In genomic region chr16:73098760-73099159, GRCm38 (mm10) we compare ENCODE assay signal across 8 mouse cellular contexts.
DNase-seq lines count a peak whose midpoint lies in the region; ATAC-seq and TF ChIP-seq lines count a peak whose summit lies in the region.

No protein-coding gene starts in this region.

- H3K4me2 ChIP-seq in intestine, embryonic 14.5 days (ENCODE audit: low read length), result no peak overlapping the region
- no peak overlapping the region for H3K4me2 ChIP-seq in intestine, embryonic 15.5 days (replicated peaks)
- no peak overlapping the region for H3K4me2 ChIP-seq in hindbrain, embryonic 14.5 days (replicated peaks)
- H3K4me2 ChIP-seq in stomach, postnatal 0 days (replicated peaks; ENCODE audit: low read depth), result no peak overlapping the region

- WGBS in intestine, embryonic 14.5 days, result 32% methylated on average over 4 of the region's 4 CpGs
- 31% methylated on average over 4 of the region's 4 CpGs for WGBS in intestine, embryonic 15.5 days
- WGBS in hindbrain, embryonic 14.5 days, result 20% methylated on average over 4 of the region's 4 CpGs
- 25% methylated on average over 4 of the region's 4 CpGs for WGBS in stomach, postnatal 0 days
- WGBS in heart, embryonic 10.5 days, result 17% methylated on average over 4 of the region's 4 CpGs

- no peaks in the 10 kb centered on the region for H3K36me3 ChIP-seq in intestine, embryonic 14.5 days (ENCODE audit: control insufficient read depth, insufficient read depth, low read length)
- H3K36me3 ChIP-seq in intestine, embryonic 15.5 days, result no peaks in the 10 kb centered on the region
- H3K36me3 ChIP-seq in hindbrain, embryonic 14.5 days (replicated peaks; ENCODE audit: control insufficient read depth, insufficient read depth), result no peaks in the 10 kb centered on the region
- H3K36me3 ChIP-seq in stomach, postnatal 0 days (ENCODE audit: control insufficient read depth, insufficient read depth, low read length), result no peaks in the 10 kb centered on the region
- no peaks in the 10 kb centered on the region for H3K36me3 ChIP-seq in heart, embryonic 10.5 days

- peak; percentile 58 for DNase-seq in intestine, embryonic 14.5 days (ENCODE audit: low spot score)
- DNase-seq in 416B (ENCODE audit: low read depth), result peak; percentile 79
- DNase-seq in brain, adult 2 months (ENCODE audit: low read depth, low spot score), result peak; percentile 76
- peak; percentile 72 for DNase-seq in hindbrain, embryonic 14.5 days (ENCODE audit: low spot score)
- peak; percentile 18 for DNase-seq in stomach, postnatal 0 days (ENCODE audit: low spot score)
- no peak for DNase-seq in heart, embryonic 10.5 days (ENCODE audit: low spot score)
- DNase-seq in gastrocnemius, postnatal 25 days, result no peak

- H3K4me3 ChIP-seq in intestine, embryonic 14.5 days (ENCODE audit: low read depth, low read length), result no peak overlapping the region
- H3K4me3 ChIP-seq in intestine, embryonic 15.5 days (replicated peaks), result no peak overlapping the region
- H3K4me3 ChIP-seq in hindbrain, embryonic 14.5 days (replicated peaks; ENCODE audit: low read length), result no peak overlapping the region
- no peak overlapping the region for H3K4me3 ChIP-seq in stomach, postnatal 0 days (ENCODE audit: low read depth, low read length)
- H3K4me3 ChIP-seq in heart, embryonic 10.5 days, result no peak overlapping the region

- no peak overlapping the region for H3K27ac ChIP-seq in intestine, embryonic 14.5 days (ENCODE audit: low read depth)
- H3K27ac ChIP-seq in intestine, embryonic 15.5 days, result no peak overlapping the region
- no peak overlapping the region for H3K27ac ChIP-seq in hindbrain, embryonic 14.5 days
- no peak overlapping the region for H3K27ac ChIP-seq in stomach, postnatal 0 days (replicated peaks)
- no peak overlapping the region for H3K27ac ChIP-seq in heart, embryonic 10.5 days

- H3K27me3 ChIP-seq in intestine, embryonic 14.5 days (replicated peaks; ENCODE audit: control insufficient read depth, insufficient read depth, low read length), result no peaks in the 10 kb centered on the region
- H3K27me3 ChIP-seq in intestine, embryonic 15.5 days (replicated peaks), result no peaks in the 10 kb centered on the region
- H3K27me3 ChIP-seq in hindbrain, embryonic 14.5 days (ENCODE audit: control insufficient read depth, insufficient read depth, low read length), result no peaks in the 10 kb centered on the region
- no peaks in the 10 kb centered on the region for H3K27me3 ChIP-seq in stomach, postnatal 0 days (ENCODE audit: control insufficient read depth, insufficient read depth, low read length)
- H3K27me3 ChIP-seq in heart, embryonic 10.5 days (ENCODE audit: insufficient read depth, poor library complexity, severe bottlenecking), result no peaks in the 10 kb centered on the region

- no peaks in the 10 kb centered on the region for H3K4me1 ChIP-seq in intestine, embryonic 14.5 days (replicated peaks; ENCODE audit: control insufficient read depth, insufficient read depth, low read length)
- H3K4me1 ChIP-seq in intestine, embryonic 15.5 days (replicated peaks), result no peaks in the 10 kb centered on the region
- 0 out of 2 replicates have a peak, but pooled peaks cover 7% of the 10 kb centered on the region for H3K4me1 ChIP-seq in hindbrain, embryonic 14.5 days (replicated peaks; ENCODE audit: control insufficient read depth, insufficient read depth, low read length)
- H3K4me1 ChIP-seq in stomach, postnatal 0 days (replicated peaks; ENCODE audit: control insufficient read depth, insufficient read depth), result no peaks in the 10 kb centered on the region
- H3K4me1 ChIP-seq in heart, embryonic 10.5 days, result no peaks in the 10 kb centered on the region

- no peak for TF ChIP-seq EP300 in stomach, postnatal 0 days (optimal IDR thresholded peaks at IDR 0.05)

- H3K9me3 ChIP-seq in intestine, embryonic 14.5 days (ENCODE audit: control insufficient read depth, low read length), result no peaks in the 10 kb centered on the region
- H3K9me3 ChIP-seq in intestine, embryonic 15.5 days, result no peaks in the 10 kb centered on the region
- no peaks in the 10 kb centered on the region for H3K9me3 ChIP-seq in hindbrain, embryonic 14.5 days (ENCODE audit: control insufficient read depth, low read length)
- H3K9me3 ChIP-seq in stomach, postnatal 0 days (ENCODE audit: control insufficient read depth, low read length), result no peaks in the 10 kb centered on the region
- H3K9me3 ChIP-seq in heart, embryonic 10.5 days, result no peaks in the 10 kb centered on the region

- H3K9ac ChIP-seq in intestine, embryonic 14.5 days (ENCODE audit: low read length), result no peak overlapping the region
- H3K9ac ChIP-seq in intestine, embryonic 15.5 days, result no peak overlapping the region
- H3K9ac ChIP-seq in hindbrain, embryonic 14.5 days, result no peak overlapping the region
- no peak overlapping the region for H3K9ac ChIP-seq in stomach, postnatal 0 days (ENCODE audit: low read length)

- no peak for ATAC-seq in intestine, embryonic 14.5 days (replicated peaks; ENCODE audit: low FRiP score, low TSS enrichment, low read depth)
- ATAC-seq in intestine, embryonic 15.5 days, result no peak
- no peak for ATAC-seq in hindbrain, embryonic 14.5 days (ENCODE audit: low FRiP score)
- ATAC-seq in stomach, postnatal 0 days (ENCODE audit: low FRiP score, low TSS enrichment), result 0 out of 2 replicates have a peak, but pooled peaks have one; percentile 57

- peak; percentile 79 for TF ChIP-seq CTCF in stomach, postnatal 0 days (IDR thresholded peaks at IDR 0.05; ENCODE audit: low read depth)

Comparison
In these comparisons a context has a peak if more than half of its experiments do, and no peak if none do; other contexts are left out.
1. DNase-seq: peak in intestine, embryonic 14.5 days (single experiment), 416B (single experiment), brain, adult 2 months (single experiment), hindbrain, embryonic 14.5 days (single experiment) and stomach, postnatal 0 days (single experiment); none in heart, embryonic 10.5 days (single experiment) and gastrocnemius, postnatal 25 days (single experiment).